Mouse (Mus musculus) urinary bladder, postnatal 36 days (tissue): Measurements from ENCODE around the gene Fam228a.
"Not testable (repeated sequence)": the region's sequence is repeated elsewhere in the genome, so short reads cannot be mapped to it uniquely, and the experiment has no call there.

Experiments used
- DNase-seq, 2 experiments: peaks; one replicate each; pipeline ENCODE4 v3.0.0; 2022; ENCODE audit warnings: low spot score in 2 of 2, mixed read lengths in 1 of 2

Fam228a gene

DNA sequence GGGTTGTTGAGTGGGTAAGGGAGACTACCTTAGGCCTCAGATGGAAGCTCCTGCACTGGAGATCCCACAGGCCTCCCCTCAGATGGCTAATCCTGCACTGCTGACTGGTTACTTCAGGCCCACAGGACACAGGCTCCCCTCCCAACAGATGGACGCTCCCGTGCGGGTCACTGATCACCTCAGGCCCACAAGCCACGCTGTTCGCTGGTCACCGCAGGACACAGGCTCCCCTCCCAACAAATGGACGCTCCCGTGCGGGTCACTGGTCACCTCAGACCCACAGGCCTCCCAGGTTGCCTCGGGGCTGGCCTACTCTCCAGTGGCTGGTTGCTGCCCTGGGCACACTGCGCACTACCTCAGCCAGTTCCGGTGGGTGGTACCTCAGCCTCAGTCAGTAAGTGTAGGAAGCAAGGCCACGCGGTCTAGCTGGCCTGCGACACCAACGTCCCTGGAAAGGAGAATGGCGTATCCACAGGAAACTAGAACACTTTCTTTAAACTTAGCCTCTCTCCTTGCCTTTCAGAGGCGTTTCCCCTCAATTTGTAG lies at the start of gene Fam228a:
Gene Fam228a, minus strand, starts transcription at position 400 of the 546 bp plus-strand sequence.
- no peak for DNase-seq

DNA sequence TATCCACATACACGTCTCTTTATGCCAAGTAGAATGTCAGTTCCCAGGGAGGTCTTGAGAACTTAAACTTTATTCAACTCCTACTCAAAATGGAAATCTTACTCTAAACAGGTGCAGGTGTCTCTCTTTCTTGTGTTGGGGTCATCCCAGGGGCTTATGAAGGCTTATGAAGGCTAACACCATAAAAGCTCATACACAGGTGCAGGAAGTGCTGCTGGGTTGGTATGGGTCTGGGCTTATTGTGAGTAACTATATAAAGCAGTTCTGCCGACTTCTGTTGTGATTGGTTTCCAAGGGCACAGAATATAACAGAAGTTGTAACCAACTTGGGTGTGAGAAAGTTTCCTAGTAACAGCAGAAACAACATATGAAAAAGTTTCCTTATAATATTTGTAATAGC lies 46.2 kb upstream of the Fam228a start:
- no peak for DNase-seq

DNA sequence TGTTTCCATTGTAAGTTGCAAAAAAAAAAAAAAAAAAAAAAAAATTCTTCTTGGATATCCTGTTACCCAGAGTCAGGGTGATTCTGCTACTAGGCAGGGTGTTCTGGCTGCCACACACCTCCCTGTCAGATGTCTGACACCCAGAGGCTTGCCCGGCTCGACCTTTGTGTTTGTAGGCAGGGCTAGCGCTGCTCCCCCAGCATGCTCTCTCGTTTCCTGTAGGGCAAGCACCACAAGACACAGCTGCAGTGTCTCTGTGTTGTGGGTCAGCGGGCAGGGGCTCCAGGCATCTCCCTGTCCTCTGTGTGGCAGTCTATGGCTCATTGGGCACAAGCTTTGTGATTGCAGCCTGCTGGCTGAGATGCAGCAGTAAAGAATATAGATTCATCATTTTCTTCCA lies 45.4 kb upstream of the Fam228a start:
- DNase-seq = no peak

DNA sequence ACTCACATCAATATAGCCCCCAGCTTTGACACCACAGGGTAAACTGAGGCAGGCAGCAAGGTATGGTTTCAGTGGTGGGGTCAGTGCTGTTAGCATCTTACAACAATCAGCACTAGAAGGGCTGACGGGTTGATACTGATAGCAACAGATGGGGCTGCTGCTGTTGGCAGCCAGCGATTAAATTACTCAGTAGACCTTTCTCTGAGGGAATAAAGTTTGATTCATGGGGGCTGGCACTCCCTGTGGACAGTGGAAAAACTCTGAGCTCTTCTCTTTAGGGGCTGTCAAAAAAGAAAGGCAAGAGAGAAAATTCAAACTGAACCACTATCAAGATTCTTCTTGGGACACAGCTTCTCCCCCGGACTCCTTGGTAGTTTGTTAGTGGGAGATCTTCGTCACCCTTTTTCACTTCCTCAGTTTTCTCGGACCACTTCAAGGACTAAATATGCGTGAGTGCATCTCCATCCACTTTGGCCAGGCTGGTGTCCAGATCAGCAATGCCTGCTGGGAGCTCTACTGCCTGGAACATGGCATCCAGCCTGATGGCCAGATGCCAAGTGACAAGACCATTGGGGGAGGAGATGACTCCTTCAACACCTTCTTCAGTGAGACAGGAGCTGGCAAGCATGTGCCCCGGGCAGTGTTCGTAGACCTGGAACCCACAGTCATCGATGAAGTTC lies 43.6 kb upstream of the Fam228a start:
- not testable (repeated sequence) for DNase-seq

DNA sequence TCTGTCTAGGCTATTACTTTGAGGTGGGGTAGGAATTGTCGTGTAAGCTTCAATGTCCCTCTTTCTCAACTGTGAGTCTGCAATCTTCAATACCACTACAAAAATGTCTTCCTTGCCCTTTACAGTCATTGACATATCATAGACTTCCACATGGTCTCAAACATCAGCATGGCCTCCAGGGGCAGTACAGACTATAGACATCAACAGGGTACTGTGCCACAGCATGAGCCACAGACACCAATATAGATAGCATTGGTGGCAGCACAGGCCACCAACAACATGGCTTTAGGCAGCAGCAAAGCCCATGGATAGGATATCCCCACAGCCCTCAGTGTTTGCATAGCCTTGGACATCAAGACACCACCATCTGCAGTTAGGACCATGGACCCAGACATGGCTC lies 43.0 kb upstream of the Fam228a start:
- no peak for DNase-seq

DNA sequence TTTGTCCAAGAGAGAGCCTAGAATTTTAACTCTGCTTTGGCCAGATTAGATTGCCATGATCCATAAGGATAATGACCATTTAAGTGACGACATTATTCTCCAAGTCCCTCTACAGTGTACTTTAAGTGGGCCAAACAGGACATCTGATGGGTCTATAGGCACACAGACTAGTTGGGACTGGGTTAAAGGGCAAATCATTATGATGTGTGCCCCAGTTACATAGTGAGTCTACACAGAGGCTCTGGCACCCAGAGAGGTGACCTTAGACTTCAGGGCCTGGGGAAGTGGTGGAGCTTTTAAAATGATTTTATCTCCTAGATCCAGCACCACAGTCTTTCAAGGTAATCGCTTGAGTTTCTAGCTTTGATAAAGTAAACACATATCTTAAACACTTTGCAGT lies 42.0 kb upstream of the Fam228a start:
- no peak for DNase-seq

DNA sequence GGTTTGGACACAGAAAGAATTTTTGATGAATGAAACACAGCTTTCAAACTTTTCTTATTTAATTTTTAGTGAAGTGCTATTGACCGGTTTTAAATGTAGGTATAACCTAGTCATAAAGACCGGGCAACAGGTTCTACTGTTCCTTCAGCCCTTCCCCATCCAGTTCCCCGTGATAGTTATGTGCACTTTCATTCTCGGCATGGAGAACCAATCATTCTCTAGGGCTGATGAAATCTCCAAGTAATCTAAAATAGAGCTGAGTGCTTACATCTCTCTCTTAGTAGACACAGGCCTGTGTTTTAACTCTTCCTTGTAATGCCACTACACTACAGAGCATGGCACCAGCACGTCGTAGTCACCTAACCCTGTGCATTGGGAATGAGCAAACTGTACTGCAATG lies 39.5 kb upstream of the Fam228a start:
- no peak for DNase-seq

DNA sequence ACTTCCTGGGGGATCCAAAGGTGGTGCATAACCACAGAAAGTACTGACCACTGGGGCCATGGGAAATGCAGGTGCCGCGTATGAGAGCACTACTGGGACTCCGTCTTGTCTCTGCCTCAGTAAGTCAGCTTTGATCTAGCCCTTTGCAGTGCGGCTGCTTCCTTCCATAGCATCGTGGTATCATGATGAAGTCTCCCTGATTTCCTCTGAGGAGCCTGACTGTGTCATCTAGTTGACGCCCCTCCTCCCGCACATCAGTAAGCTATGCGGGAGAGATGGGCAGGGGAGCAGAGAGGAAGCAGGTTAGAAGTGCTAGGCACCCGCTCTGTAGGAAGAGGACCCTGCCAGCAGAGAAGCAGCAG lies 37.3 kb upstream of the Fam228a start:
- no peak for DNase-seq

DNA sequence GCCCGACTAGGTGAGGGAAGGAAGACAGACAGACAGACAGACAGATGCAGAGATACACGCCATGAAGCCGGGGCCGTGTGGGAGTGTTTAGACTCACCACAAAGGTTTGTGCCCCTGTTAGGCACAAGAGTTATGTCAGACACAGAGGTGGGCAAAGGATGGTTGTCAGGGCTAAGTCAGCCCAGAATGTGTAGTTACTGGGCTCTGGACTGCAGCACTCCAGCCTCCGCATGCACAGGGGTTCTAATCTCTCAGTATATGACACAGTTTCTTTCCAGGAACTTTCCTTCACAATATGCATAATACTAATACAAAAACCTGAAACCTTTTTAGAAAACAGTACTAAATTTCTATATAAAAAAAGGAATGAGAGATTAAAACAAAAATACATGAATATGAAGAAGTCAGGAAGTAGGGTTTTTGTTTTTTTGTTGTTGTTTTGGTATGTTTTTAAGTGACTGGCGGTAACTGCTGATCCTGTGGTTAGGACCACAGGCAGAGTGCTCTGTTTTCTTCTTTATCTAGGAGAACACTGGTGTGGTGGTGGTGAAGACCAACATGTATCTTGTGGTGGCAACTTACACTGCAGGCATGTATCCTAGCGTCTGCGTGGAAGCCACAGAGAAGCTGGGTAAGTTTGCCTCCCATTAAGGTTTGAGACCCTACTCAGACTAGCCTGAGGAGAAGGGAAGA lies 36.8 kb upstream of the Fam228a start:
- DNase-seq = no peak

DNA sequence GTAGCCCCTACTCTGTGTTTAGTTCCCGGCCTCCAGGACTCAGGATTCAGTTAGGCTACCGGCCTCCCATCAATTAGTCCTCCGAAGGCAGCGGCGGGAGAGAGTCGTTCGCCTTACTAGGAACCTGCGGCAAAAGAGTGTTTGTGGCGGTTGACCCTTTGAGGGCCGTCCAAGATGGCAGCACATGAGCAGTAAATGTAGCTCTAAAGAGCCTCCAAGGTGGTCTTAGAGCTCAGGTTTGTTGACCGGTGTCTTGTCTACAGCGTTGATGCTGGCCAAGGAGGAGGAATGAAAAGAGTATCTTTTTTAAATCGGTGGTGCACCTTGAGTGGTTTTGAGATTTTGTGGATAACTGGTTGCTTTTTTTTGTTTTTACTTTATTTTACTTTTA lies 31.1 kb upstream of the Fam228a start:
- no peak for DNase-seq

DNA sequence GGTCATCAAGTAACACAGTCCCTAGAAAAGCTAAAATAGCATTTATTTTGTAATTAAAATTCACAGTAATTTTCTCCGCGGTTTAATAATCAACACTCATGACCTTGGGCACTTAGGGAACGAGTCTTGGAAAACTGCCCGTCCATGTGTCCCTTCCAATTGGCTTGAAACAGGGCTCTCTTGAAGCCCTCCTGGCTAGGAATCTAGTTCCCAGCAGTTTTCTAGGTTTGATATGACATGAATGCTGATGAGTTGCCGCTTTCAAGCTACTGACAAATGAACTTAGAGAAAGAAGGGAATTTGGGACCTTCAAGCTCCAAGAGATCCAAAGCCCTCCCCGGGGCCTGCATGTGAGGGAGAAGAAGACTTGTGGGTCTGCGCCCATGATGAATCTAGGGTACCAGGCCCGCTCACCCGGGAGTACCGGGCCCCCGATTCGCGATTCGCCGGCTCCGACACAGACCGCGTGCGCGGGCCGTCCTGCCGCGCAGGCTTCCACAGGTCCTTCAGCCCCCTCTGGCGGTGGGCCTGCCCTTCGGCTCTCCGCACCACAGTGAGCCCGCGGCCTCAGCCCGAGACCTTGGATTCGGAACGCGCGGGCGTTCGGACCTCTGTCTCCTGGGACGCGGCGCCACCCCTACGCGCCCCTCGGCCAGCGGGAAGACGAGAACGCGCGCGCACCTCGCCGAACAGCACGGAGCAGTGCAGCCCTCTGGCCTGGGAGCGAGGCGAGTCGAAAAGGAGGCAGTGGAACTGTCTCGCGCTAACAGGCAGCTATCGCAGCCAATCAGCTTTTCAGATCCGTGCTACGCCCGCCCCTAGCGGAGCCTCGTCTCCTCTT lies 30.5 kb upstream of the Fam228a start, which contains the start of the genes Pfn4 and Fam228b:
Gene Pfn4, plus strand, starts transcription at position 531 of the 841 bp plus-strand sequence.
Gene Fam228b, minus strand, starts transcription at position 776 of the 841 bp plus-strand sequence.
- DNase-seq = peak; percentile 96 to 98

DNA sequence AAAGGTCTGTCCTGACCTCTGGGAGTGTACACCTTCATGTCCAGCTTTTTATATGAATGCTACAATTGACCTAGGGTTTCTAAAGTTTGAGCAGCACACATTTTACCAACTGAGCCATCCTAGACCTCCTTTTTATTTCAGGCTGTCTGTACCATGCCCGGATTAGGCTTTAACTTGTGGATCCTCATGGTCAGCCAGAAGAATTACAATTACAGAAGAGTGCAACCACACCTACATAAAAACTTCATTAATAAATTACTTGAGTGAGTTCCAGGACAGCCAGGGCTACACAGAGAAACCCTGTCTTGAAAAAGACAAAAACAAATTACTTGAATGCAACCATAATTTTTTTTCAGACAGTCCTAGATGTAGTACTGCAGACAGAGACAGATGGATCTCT lies 18.8 kb upstream of the Fam228a start:
- DNase-seq = no peak

DNA sequence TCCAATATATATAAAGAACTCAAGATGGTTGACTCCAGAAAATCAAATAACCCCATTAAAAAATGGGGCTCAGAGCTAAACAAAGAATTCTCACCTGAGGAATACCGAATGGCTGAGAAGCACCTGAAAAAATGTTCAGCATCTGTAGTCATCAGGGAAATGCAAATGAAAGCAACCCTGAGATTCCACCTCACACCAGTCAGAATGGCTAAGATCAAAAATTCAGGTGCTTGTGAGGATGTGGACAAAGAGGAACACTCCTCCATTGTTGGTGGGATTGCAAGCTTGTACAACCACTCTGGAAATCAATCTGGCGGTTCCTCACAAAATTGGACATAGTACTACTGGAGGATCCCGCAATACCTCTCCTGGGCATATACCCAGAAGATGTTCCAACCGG lies 16.2 kb upstream of the Fam228a start:
- not testable (repeated sequence) for DNase-seq

DNA sequence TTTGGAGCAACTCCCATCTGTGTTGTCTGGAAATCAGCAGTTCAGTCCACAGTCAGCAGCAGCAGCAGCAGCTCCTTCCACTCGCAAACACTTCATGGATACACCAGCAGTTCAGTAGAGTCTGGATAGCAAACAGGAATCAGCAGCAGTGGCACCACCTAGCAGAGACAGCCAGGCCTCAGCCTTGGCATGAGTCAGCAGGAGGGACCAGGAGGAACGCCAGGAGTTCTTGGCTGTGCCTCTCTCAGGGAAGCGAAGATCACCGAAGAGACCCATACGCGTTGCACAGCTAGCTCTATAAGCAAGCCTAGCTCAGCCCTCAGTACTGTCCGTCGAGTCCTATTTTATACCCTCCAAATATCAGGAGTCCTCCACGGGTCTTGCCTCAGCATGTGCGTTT lies 6.3 kb upstream of the Fam228a start:
- no peak for DNase-seq

DNA sequence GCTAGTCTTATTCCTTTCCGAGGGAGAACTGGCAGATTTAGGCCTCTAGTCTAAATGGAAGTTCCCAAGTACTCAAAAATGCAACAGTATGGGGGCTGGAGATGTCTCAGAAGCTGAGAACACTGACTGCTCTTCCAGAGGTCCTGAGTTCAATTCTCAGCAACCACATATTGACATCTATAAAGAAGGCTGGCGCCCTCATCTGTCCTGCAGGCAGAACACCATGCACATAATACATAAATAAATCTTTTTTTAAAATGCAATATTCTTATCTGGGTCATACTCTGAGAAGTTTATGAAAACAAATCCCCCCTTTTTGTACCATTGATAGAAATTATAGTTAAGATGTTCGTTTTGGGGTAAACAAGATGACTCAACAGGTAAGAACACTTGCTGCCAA lies 4.0 kb upstream of the Fam228a start:
- no peak for DNase-seq

DNA sequence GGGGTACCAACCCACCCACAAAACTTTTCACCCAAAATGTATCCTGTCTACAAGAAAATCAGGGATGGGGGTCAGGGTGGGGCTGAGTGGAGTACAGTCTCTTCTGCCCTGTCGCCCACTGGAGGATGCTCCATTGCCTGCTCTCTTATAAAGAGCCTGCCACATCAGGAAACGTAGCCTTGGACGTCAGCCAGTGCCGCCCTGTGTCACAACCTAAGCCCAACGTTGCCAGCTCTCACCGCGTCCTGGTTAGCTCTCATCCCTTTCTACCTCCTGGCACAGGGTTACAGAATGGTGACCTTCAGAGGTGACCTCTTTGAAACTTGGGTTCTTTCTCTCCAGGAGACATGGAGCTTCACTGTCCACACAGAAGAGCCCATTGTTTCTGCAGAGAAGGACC lies 2.6 kb upstream of the Fam228a start:
- DNase-seq = no peak

DNA sequence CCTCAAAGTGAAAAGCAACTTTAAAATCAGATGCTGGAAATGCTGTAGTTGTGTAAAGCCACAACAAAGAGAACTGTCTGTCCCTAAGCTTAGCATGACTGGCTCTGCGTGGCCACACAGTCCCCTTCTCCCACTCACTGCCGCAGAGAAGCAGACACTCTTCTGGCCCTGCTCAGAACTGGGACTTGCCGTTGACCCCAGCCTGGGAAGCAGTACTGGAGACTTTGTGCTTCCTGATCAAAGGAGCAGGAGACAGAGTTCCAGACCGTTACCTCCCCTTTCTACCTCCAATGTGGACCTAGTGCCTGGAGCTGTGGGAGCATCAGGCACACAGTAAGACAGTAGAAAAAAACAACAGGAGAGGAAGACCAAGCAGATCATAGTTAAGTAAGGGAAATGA lies 5.9 kb downstream of the Fam228a start:
- no peak for DNase-seq

DNA sequence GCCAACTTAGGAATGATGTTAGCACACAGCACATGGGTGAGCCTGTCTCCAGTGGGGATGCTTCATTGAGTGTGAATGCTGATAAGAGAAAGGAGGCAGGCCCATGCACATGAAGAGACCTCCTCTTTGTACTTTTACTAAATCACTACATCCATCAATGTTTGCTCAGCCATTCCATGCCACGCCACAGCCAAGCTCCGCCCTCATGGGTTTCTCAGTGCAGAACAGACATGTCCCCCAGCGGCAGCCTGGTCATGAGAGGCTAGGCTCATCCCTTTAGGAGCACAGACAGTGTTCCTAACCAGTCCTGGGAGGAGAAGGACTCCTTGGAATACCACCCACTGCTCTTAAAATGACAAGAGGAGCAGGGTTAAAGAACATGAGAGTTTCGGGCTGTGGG lies 6.6 kb downstream of the Fam228a start:
- no peak for DNase-seq

DNA sequence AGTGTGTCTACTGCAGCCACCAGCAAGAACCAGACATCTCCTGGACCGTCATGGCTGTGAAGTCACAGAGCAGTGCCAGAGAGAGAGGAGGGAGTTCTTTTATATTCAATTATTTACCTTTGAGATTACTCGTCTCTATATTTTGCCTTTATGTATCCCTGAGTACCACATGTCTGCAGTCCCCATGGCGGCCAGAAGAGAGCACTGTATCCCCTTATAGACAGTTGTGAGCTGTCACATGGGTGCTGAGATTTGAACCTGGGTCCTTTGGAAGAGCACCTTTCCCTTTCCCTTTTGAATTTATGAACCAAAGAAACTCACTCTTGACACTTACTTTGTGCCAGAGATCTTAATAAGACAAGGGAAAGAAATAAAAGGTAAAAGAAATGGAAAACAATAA lies 9.1 kb downstream of the Fam228a start:
- no peak for DNase-seq

DNA sequence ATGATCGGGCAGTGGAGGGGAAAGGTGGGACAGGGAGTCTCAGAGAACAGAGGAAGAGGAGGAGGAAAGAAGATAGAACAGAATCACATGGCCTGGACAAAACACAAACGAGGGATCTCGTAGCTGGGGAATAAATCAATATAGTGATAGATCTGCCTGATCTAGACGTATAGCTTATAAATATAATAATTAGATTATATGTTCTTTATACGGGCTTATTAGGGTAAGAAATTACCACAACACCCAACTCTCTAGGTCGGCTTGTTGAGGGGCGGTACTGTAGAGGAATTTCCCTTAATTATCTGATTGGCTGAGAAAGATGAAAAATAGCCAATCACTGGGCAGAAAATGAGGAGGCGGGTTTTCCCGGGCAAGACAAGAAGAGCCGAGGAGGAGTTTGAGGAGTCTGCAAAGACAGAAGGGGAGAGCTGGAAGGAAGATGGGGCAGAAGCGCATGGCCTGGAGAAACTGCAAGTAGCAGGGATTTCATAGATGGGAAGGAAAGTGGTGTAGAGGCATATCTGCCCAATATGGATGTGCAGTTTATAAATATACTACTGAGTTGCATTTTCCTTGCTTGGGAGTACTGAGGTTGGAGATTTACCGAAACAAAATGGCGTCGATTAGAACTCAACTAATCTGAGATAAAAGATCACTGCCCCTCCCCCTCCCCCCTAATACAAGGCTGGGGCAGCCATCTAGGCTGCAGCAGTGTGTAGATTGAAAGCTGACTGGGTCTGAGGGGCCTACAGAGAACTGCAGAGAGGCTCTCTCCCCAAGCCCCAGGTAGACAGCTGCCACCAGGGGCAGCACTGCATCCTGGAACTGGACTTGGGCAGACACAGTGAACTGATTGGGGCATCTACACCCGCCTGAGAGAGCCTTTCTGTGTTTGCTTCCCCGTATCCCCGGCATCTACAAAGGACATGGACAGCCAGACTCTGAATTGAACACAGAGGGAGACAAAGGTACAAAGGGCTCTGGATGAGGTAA lies 18.2 kb downstream of the Fam228a start:
- no peak for DNase-seq
